Mouse (Mus musculus) thymus, postnatal 25 days (tissue): ENCODE measurements around the gene Stc2.

Source experiments
- DNase-seq: peaks from one replicate; pipeline ENCODE4 v3.0.0; 2022

Stc2 gene

GRCm38 (mm10) chr11:31369648-31370286, at the start of gene Stc2:
TSS of gene Stc2 (minus strand) at chr11:31370074.
- DNase-seq, result peak; percentile 25

DNA sequence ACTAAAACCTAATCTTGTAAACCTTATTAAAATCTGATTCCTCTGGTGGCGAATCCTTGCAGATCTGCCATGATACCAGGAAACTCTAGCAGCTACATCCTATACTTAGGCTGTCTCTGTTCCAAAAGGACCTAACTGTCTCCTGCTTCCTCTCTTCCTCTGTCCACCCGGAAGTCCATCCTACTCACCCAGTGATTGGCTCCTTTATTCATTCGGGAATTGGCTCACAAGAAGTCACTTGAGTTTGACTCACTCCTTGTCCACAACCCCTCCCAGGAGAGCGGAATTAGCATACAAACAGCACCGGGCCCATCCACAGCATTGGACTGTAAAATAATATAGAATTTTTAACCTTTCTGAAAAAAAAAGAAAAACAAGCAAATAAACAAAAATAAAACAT, 47.2 kb upstream of the Stc2 start:
- DNase-seq, result no peak

- no peak for DNase-seq
These were observed 42.5 kb upstream of the Stc2 start for GRCm38 (mm10) chr11:31412376-31412775.

GRCm38 (mm10) chr11:31406736-31407135, 36.9 kb upstream of the Stc2 start:
- DNase-seq, result no peak

DNA sequence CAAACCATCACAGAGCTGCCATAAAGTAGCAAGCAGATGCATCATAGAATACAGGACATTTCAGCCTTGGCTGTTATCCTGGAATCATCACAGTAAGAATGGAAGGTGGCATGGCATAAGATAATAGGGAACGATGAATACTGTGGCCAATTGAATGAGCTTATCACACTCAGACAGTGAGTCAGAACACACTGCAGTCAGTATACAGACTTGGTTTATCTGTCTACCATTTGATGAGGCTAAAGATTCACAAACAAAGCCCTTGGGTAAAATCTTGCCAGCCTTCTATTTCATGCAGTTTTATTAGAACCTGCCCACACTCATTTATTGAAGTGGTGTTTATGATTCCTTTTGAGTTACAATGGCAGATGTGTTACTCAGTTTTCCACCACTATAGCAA, 33.2 kb upstream of the Stc2 start:
- no peak for DNase-seq

- no peak for DNase-seq
These were observed 28.7 kb upstream of the Stc2 start for GRCm38 (mm10) chr11:31398604-31399003.

DNA sequence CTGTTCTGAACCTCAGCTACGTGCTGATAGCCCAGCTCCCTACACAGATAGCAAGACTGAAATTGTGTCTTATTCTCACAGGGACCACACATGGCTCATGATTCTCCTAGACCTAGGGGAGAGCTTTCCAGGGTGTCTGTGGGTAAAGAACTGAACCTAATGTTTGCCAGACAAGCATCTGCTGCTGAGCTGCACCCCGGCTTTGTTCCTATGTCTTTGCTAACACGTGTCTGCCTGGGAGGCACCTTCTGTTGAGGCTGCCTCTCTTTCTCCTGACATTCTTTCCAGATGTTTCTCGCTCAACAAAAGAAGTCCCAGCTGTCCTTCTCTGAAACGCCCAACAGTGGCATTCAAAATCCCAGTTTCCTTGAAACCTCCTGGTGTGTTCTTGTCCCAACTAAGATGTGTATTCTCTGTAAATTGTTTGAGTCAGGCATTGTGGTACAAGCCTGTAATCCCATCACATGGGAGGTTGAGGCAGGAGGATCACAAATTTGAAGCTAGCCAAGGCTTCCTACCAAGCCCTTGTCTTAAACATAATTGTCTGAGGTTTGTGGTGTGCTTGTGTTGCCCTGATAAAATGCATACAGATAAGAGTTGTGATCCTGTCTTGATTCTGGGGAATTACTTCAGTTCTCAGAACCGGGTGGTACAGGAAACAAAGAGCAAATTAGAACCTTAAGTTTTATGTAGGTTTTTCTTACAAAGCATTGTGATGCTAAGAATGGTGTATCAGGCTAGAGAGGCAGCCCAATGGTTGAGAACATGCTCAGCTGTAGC, 27.0 kb upstream of the Stc2 start:
- no peak for DNase-seq

DNA sequence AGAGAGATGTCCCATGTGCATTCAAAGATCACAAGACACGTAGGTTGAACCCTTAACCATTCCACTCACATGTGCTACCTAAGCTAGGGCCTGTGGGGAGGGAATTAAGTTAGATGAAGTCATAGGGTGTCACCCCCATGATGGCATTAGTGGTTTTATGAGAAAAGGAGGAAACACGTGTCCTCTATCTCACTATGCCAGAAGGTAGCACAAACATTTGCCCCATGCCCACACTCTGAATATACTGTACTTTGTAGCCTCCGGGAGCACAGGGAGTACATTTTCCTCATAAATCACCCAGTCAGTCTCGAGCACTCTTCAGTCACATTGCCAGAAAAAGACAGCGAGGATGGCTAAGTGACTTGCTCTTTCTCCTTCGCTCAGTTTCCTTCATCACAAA, 24.2 kb upstream of the Stc2 start:
- no peak for DNase-seq

GRCm38 (mm10) chr11:31392340-31392739, 22.5 kb upstream of the Stc2 start:
- DNase-seq, result no peak

GRCm38 (mm10) chr11:31388890-31389289, 19.0 kb upstream of the Stc2 start:
- no peak for DNase-seq

DNA sequence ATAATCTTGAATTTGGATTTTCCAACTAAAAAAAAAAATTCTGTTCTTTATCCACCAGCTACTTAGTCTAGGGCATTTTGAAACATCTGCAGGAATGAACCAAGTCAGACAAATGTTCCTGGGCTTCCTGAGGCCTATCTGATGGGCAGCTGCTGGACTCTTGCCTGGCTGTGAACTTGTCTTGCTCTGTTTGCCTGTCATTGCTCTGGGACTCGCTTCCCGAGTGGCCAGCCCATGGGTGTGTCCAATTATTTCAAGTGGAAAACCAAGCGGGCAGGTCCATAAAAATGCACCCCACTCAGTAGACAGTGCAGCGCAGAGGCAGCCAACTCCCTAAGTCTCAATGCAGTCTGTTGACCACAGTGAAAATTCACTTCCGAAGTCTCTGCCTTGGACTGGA, 17.7 kb upstream of the Stc2 start:
- DNase-seq, result no peak

GRCm38 (mm10) chr11:31386571-31386970, 16.7 kb upstream of the Stc2 start:
- no peak for DNase-seq

DNA sequence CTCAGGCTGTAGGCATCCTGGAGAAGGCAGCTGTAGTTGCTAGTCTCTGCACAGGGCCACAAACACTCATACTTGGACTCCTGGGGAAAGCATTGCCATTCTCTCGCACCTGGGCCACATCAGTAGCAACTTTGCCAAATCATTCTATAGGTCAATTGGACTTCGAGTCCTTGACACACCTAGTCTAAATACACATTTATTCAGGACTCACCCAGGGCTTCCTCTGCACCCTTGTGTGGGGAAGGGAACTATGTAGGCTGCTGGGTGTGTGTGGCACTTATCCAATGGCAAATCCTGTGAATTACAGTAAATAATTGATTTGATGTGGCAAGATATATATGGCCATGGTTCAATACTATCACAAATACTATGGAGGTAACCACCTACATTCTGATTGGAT, 14.1 kb upstream of the Stc2 start:
- DNase-seq, result no peak

- DNase-seq, result no peak
These were observed 12.3 kb upstream of the Stc2 start for GRCm38 (mm10) chr11:31382145-31382544.

DNA sequence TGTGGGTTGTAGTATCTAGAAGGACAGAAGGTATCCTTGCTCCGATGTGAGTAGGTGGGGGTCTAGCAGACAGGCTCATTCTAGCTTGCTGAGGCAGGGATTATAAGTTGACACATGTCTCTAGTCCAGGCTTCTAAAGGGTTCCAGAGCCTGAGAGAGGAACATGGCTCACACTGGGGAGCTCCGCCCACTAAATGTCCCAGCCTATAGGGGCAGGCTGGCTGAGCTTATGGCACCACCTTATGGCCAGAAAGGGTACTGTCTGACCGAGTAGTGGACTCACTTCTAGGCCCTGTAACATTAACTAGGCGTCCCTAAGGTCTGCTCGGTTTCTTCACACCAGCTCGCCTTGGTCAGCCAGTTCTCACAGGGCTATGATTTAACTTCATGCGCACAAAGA, 3.6 kb upstream of the Stc2 start:
- DNase-seq, result peak; percentile 39

- no peak for DNase-seq
These were observed 2.3 kb upstream of the Stc2 start for GRCm38 (mm10) chr11:31372206-31372605.

GRCm38 (mm10) chr11:31371256-31371838, 1.5 kb upstream of the Stc2 start:
- no peak for DNase-seq

- DNase-seq, result no peak
These were observed 759 bp upstream of the Stc2 start for GRCm38 (mm10) chr11:31370436-31371230.

GRCm38 (mm10) chr11:31368965-31369647, 768 bp downstream of the Stc2 start:
- DNase-seq, result no peak

GRCm38 (mm10) chr11:31368252-31368964, 1.5 kb downstream of the Stc2 start:
- no peak for DNase-seq

DNA sequence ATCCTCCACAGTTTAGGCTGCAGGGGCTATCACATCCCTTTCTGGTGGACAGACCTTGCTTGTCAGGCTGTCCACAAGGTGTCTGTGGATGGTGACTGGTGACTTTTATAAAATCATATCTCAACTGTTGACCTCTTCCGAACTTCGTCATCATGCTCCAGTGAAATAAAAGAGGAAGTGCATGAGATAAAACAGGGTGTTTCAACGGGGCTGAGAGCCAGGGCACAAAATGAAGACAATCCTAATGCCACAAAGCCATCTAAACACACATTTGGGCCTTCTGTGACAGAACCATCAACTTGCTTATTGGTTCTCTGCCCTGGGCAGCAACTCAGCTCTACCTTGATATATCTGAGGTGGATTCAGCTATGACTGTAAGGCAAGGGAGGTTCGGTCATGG, 3.0 kb downstream of the Stc2 start:
- DNase-seq, result no peak

- DNase-seq, result no peak
These were observed 3.5 kb downstream of the Stc2 start for GRCm38 (mm10) chr11:31366421-31366820.
